Mouse (Mus musculus) retina, postnatal 1 day (tissue): ENCODE results near the gene Thoc3.
"Not testable (repeated sequence)": the region's sequence is repeated elsewhere in the genome, so short reads cannot be mapped to it uniquely, and the experiment has no call there.

Source experiments
- DNase-seq: peaks from one replicate; pipeline ENCODE4 v3.0.0-alpha.2; 2012

The Thoc3 gene

GRCm38 (mm10) chr13:54468098-54469011, at the start of gene Thoc3:
TSS of gene Thoc3 (minus strand) at chr13:54468849.
- peak; percentile 93 for DNase-seq

DNA sequence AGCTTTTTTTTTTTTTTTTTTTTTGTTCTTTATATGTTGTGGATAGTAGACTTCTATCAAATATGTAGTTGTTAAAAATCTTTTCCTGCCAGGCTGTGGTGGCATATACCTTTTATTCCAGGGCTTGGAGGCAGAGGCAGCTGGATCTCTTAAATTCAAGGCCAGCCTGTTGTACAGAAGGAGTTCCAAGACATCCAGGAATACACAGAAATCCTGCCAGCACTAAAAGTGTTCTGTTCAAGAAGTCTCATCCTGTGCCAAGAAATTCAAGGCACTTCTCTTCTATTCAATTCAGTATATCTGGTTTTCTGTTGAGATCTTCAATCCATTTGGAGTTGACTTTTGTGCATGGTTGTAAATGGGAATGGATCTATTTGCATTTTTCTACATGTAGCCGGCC, 37.3 kb upstream of the Thoc3 start:
- no peak for DNase-seq

- DNase-seq: peak; percentile 10
Measured at GRCm38 (mm10) chr13:54504611-54505260, 36.1 kb upstream of the Thoc3 start.

DNA sequence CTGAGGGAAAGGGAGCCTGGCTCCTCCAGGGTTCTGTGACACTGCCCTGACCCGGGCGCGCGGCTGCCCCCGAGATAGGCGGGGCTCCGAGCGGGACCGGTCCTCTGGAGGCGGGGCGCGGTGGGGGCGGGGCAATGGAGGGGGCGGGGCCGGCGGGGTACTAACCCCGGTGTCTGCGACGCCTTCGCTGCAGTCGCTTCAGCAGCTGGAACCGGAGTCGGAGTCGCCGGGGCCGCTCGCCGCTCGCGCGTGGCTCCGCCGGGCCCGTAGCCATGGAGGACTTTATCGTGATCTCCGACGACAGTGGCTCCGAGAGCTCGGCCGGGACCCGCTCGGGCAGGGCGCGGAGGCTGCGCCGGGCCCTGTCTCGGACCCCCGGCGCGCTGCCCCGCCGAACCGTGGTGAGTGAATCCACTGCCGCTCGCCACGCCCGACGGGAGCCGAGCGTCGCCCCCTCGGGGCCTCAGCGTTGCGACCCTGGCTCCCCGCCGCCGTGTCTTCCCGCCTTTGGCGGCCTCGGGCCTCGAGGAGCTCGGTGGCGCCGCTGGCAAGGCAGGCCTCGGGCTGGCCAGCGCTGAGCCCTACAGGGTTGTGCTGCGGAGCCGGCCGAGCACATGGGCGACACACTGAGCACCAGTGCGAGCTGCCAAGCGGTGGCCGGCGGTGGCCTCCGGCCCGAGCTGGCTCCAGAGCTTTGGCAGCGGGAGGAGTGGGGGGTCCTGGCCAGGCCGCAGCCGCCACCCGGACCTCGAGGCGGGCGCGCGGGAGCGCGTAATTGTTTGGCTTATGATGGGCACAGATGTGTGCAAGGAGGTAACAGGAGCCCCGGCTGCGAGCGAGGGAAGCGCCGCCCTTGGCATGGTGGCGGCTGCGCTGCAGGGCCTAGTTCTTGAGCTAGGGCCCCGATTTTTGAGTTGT, 35.2 kb upstream of the Thoc3 start, which contains the start of gene Simc1:
TSS of gene Simc1 (plus strand) at position 176 of the 918 bp plus-strand sequence.
- DNase-seq: peak; percentile 83

DNA sequence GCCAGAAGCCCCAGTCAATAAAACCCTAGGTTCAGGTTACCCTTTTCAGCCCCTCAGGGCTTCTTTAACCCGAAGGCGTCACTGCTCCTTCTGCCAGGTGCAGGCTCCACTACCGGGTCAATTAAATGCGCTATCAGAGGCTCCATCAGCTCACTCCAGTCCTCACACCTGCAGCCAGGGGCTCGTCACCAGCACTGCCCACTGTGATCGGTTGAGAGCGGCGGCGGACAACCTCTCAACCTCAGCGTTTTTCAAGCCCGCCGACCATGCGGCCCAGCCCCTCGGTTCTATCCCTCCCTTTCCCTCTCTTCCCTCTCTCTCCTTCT, 34.6 kb upstream of the Thoc3 start:
- DNase-seq: no peak

DNA sequence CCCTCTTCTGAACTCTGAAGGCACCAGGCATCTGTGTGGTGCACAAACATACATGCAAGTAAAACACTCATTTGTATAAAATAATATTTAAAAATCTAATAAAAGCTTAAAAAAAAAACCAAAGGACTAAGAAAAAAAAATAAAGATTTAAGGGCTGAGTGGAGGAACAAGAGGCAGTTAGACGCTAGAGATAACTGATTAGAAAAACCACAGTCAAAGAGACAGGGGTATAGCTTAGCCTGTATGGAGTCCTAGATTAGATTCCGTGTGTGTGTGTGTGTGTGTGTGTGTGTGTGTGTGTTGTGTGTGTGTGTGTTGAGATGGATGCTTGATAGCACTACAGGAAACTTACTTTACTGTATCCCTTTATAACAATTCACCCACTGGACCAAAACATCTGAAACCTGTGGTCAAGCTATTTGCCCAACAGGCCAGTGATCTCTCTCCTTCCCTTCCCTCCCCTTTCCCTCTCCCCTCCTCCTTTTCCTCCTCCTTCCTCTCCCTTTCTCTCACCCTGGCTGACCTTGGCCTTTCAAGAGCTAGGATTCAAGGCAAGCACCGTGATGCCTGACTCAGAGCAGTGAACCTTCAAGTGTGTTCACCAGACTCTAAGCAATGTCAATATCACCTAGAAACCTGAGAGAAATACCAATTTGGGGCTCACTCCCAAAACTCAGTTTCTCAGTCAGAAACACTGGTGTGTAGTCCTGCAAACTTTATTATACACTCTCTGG, 33.5 kb upstream of the Thoc3 start:
- DNase-seq: no peak

GRCm38 (mm10) chr13:54501352-54501751, 32.7 kb upstream of the Thoc3 start:
- DNase-seq: no peak

DNA sequence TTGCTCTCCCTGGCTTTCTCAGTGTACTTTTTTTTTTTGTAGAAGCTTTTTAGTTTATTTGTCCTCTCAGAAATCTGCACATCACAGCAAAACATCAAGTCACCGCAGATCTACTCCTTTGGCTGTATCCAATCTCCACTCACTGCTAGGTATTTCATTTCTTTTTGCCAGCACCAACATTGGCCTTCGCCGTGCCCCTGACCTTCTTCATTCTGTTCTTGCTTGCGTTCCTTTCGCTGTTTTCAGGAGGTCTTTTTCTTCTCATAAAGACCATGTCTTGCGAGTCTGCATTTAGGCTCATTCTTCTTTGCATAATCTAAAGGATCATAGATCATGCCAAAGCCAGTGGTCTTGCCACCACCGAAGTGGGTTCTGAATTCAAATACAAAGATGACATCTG, 30.9 kb upstream of the Thoc3 start:
- not testable (repeated sequence) for DNase-seq

GRCm38 (mm10) chr13:54491381-54491780, 22.7 kb upstream of the Thoc3 start:
- no peak for DNase-seq

GRCm38 (mm10) chr13:54490411-54490810, 21.8 kb upstream of the Thoc3 start:
- no peak for DNase-seq

DNA sequence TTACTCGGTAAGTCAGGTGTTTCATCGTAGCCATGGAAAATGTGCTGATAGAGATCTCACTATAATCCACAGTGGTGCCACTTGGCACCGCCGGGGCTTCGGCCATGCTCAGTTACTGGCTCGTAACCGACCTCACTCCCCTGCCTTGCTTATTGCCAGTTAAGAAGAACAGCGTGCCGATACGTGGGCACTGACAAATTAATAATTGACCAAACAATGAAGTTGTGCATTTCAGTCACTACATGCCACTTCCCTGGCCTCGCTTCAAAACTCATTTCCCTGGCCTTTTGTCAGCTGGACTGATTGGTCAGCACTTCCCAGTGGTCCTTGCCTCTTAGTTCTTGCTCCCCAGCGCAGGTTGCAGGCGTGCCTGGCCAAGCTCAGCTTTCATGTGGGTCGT, 12.8 kb upstream of the Thoc3 start:
- no peak for DNase-seq

GRCm38 (mm10) chr13:54479286-54479685, 10.6 kb upstream of the Thoc3 start:
- DNase-seq: no peak

GRCm38 (mm10) chr13:54475702-54476101, 7.1 kb upstream of the Thoc3 start:
- peak; percentile 15 for DNase-seq

DNA sequence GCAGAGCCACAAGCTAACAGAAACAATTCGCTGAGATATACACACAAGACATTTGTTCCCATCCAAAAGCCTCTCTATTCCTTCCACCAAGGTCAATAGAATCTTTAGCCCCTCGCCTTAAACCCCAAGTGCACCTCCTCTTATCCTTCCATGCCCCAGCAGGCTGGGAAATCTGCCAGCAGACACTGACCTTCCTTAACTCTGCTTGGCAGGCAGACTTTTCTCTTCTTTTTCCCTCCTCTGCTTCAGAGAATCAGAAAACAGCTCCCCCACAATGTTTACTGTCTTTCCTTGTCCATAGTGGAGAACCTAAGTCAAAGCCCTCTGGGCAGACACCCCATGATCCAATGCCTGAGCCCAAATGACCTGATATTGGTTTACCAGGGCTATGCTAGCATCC, 6.3 kb upstream of the Thoc3 start:
- DNase-seq: no peak

DNA sequence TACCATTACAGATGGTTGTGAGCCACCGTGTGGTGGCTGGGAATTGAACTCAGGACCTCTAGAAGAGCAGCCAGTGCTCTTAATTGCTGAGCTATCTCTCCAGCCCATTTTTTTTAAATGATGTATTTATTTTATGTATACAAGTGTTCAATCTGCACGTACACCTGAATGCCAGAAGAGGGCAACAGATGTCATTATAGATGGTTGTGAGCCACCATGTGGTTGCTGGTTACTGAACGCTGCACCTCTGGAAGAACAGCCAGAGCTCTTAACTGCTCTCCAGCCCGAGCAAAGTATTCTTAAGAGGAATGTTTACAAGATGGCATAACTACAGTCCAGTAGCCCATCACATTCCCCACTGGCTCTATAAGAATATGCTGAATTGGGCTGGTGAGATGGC, 3.3 kb upstream of the Thoc3 start:
- DNase-seq: no peak

DNA sequence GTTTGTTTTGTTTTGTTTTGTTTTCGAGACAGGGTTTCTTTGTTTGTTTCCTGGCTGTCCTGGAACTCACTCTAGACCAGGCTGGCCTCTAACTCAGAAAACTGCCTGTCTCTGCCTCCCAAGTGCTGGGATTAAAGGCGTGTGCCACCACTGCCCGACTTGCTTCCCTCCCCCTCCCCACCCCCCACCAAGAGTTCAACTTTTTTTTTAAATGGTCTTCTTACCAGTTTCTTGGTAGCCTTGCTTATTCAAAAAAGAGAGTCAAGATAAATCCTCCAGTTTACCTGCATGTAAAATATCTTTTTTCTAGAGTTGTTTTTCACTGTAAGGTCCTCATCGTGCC, 334 bp upstream of the Thoc3 start:
- no peak for DNase-seq

- no peak for DNase-seq
Measured at GRCm38 (mm10) chr13:54459282-54459681, 9.4 kb downstream of the Thoc3 start.

DNA sequence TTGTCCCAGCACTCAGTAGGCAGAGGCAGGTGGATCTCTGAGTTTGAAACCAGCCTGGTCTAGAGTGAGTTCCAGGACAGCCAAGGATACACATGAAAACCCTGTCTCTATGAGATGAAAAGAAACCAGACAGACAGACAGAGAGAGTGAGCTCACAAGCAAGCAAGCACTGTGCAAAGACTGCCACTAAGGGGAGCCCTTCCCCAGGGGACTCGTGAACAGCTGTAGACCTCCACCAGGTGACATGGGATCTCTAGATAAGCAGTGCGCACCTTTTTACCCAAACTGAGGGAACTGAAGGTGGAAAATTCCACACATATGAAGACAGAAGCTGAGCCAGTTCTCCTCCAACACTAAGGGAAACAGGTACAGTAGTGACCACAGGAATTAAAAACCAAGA, 11.6 kb downstream of the Thoc3 start:
- peak; percentile 31 for DNase-seq

DNA sequence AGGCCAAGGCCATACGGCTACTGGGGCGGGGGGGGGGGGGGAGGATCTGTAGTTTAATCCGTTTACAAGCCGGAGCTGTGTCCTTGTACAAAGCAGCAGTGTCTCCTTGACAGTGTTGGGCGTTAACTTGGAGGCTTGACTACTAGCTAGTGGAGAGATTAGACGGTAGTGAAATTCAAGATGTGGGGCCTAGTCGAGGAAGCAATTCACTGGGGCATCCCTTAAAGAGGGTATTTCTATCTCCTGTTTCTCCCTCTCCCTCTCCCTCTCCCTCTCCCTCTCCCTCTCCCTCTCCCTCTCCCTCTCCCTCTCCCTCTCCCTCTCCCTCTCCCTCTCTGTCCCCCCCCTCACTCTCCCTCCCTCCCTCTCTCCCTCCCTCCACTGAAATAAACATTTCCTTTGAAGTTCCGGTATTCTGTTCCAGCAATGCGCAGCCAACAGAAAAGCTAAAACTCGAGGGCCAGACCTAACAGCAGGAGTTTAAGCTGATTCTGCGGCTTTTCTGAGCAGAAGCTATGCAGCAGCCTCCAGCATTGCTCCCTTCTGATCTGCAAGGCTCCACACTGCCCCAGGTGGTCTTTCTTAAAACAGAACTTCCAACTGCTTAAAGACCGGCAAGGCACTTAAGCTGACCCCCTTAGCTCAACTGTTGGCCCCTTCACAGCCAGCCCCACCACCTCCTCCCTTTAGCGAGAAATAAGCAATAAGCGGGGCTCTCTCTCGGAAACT, 21.0 kb downstream of the Thoc3 start:
- DNase-seq: peak; percentile 81

GRCm38 (mm10) chr13:54446686-54447495, 21.8 kb downstream of the Thoc3 start:
- peak; percentile 84 for DNase-seq

- no peak for DNase-seq
Measured at GRCm38 (mm10) chr13:54443693-54444092, 25.0 kb downstream of the Thoc3 start.
